Mouse (Mus musculus): ENCODE measurements at regions not wholly inside any gene's neighbourhood (a gene's known extent, or its start where the extent isn't known, plus 50 kb on each side); places are given as distances from the start of the nearest gene placed in this dataset.

DNA sequence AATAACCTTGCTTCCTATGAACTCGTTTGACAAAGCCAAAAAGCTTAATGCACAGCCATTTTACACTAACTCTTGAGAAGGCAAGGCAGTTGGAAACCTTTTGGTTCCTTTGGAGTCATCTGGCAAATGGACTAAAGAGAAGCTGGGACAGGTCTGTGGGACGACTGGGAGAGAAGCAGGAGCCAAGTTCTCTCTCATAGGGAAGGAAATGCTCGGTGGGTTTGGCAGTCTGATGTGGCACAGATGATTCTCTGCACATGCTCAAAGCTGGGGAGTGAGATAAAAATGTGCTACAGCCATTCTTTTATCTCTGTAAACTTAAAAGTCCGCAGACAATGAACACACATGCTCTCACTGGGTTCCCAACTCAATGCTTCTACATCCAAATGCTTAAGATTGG, 556.2 kb downstream of the Epha4 start:
- no peak for DNase-seq

DNA sequence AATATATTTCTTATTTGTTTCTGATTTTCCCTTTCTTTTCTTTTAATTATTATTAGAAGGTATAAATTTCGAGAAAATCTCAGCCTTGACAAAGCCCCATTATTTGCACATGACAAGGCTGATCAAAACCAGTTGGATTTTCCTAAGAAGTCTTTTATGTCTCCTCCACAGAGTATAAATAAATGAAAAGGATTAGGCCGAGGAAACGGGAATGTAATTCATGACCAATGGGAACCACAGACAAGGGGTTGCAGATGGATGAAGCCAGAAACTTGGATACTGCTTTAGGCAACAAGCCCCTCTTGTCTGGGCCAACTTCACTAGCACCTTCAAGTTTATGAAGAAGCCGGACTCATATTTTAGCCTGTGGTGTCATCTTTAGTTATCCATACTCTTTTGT, 542.4 kb downstream of the Epha4 start:
- no peak for DNase-seq

DNA sequence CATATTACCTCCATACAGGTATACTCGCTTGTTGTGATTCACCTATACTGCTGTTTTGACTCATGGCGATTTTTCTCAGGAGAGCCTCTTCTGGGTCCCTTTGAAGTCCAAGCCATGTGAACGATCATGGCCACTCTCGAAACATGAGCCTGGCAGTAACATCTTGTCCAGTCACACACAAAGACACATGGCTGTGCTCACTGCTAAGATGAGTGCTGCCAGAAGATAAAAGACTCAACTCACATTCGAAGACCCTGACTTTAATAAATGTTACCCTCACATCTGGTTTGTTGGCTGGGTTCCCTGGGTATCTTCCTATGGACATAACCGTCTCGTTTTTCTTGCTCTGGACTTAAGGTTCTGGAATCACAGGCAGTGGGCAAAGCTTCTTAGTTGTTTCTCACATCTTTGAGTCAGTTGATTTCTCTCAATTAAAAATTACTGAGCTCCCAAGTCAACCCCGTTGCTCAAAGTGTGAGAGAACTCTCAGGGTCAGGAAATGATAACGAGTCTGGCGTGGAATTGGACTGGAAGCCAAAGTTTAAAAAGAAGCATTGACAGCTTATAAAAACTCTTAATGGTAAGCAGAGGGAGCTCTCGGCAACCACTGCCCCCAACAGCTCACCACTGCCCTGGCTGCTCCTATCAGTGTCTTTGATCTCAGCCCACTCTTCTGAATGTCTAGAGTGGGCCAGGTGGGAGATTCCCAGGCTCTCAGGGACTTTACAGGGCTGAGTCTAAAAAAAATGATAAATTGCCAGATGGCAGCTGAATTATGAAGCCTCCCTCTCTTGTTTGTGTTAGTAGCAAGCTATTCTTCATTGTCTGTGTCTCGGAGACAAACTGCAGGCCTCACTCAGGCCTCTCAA, 539.6 kb downstream of the Epha4 start:
- DNase-seq = no peak

DNA sequence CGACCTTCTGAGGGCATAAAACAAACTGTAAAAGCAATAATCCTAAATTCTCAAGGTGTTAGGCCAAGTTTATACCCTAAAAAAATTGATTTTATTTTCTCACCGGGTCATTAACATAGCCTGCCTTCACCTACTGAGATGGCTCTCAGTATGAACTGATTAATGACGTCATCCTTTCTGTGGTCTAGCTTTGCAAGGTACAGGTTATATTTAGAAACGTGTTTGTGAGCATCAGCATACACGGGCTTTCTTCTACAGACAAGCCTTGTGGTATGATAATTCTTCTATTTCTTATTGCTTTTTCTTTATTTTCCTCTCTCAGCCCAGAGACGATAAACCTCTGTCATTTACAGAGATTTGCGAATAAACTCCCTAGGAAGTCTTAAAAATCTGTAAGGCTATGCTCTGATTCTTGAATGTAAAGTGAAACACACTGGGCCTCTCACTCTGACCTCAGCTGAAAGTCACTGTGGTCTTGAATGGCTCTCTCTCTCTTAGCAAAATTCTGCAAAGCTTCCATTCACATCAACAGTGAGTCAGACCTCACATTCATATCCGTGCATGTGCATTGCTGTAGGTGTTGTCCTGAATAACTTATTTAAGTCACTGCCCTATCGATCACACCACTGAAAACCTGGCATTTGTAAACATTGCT, 534.3 kb downstream of the Epha4 start:
- no peak for DNase-seq

DNA sequence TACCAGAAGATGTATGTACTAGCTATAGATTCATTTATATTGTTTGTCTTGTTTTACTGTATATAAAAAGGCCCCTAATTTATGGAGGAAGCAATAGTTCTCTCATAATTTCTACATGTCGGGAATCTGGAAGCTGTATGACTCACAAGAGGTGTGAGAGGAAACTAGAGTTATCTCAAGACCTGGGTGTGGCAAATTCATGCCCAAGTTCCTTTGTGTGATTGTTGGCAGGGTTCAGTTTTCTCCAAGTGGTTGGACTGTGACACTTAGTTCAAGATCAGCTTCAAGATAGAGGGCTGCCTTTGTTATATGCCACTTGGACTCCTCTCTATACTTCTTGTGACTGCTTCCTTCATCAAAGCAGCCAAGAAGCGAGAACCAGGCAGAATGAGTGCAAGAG, 521.1 kb downstream of the Epha4 start:
- DNase-seq = no peak

DNA sequence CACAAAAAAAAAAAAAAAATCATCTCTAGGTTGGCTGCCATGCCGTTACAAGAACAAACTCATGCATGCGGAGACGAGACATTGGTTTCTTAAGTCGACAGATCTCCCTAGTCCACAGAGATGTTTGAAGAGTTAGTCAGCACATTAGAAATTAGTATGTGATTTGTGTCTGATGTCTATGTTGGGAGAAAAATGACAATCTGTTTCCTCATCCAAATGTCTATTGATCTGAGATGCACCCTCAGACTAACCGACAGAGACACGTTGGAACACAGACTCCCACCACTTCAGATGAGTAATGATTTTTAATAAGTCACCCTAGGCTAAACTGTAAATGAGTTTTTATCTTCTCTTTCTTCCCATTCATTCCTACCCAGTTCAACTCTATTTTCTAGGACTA, 506.9 kb downstream of the Epha4 start:
- DNase-seq = no peak

DNA sequence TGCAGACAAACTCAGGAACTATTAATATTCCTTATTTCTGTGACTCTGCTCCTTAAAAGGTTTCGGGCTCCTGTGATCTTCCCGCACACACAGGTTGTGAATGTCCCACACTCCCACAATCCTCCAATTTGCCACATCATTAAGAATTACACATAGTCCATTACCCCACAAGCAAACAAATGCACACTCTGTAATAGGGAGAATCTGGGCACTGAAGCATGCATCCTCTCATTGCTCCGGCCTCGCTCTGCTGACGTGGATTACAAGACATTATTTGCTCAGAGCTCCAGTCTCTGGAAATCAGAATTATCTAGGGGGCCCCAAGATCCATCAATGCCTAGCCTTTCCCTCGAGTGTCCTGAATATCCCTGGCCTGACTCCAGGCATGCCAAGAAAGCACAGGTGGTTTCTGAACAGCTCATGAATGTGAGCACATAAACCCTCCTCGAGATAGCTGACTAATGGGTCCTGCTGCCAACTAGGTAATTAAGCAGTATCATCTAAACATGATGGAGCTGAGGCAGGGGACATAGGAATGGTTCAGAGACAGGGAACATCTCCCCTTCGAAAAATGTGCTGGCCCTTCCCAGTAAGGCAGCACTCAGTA, 504.2 kb downstream of the Epha4 start:
- peak; percentile 17 for DNase-seq

DNA sequence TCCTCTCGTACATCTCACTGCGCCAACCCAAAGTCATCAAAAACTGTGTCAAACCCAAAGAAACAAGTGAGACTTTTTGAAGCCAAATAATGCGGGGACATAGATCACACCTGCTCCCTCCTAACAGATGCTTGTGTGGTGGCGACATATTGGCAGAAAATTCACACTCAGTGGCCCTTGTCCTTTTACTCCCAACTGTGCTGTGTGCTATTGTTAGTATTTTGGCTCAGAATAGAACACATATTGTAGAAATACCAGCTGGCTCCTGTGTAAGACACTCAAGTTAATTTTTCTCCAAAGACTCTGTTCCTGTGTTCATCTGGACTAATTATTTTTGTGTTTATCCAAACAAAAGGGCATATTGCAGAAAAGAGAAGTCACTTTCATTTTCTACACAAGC, 487.2 kb downstream of the Epha4 start:
- peak; percentile 74 for DNase-seq

DNA sequence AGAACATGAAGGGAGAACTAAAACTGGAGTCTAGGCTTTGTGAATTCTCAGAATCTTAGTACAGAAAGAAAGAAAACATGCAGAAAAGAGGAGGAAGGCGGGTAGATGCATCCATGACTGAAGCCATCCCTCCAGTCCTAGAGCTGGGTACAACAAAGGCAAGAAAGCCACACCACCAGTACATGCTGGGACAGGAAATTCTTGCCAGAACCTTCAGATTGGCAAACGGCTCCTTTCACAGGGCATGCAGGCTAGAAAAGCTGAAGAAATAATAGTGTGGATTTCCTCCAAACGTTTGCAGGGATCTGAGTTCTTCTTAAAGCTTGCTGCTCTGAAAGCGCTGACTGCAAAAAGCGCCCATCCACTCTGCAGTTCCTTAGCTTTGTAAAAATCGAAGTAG, 486.7 kb downstream of the Epha4 start:
- peak; percentile 28 for DNase-seq

DNA sequence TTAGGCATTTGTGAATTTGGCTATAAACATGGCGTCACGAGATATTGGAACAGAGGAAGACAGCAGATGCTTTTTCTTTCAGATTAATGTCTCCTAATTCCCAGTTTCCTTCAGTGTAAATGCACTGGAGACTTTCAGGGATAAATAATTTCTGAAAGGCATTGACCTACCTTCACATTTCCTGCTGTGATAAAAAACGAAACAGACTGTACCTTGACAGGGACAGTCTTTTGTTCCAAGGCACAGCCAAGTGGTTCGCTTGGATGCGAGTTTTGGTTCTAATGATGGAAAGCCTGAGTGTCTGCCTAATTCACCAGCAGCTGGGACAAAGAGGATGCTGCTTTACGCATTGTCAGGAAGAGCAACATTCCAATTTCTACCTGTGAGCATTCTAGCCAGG, 485.8 kb downstream of the Epha4 start:
- peak; percentile 36 for DNase-seq

DNA sequence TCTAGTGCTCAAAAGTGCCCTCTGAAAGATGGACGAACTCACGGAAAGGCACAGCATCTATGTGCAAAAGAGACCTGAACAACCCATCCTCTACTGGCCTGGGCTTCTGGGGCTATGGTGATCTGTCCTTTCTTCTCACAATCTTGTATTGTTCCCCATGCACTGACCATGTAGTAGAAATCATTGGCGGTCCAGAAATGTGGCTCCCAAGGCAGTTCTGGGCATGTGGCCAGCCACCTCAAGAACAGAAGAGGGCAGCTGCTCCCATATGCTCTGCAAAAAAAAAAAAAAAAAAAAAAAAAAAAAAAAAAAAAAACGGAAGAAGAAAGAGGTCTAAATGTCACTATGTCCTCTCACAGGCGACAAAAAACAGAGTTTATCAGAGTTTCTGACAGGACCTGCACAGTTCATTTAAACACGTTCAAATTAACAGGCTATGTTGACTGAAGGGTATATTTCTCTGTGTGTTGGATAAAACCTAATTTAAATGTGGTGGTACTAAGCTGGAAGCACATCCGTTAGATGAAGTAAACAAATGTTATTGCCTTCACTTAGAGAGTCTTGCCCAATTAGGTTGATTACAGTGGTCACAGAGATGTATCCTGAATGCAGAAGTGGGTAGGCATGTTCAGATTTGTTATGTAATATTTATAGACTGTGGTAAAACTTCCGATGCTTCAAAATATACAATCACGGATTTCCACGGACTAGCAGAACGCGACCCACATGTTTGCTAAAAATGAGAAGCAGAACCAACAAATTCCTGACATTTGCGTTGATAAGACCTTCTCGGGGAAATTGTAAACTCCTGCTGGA, 470.9 kb downstream of the Epha4 start:
- DNase-seq = peak; percentile 84

DNA sequence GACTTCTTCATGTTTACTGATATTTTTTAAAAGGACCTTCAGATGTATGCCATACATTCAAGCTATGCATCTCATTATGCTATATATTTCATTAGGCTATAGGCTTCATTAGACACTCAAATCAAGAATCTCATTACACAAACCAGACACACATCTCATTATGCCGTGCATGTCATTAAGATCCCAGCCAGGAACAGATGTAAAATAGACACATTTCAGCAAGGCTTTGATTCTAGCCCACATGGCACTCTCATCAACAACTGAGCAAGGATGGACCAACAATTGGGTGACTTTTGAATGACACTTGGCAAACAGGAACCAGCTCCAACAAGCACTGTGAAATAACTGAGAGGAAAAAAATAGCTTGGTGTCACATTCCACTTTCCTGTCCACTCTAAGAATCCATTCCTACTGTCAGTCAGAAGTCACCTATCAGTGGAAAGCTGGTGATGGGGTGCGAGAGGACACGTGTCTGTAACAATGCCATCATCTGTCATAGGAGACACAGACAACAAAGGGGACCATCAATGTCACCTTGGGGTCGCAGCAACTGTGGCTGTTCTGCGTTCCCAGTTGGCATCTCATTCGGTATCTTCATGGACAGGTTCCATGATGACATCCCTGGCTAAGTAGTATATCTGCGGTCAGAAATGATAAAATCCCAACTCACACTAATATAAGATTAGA, 466.0 kb downstream of the Epha4 start:
- DNase-seq = no peak

DNA sequence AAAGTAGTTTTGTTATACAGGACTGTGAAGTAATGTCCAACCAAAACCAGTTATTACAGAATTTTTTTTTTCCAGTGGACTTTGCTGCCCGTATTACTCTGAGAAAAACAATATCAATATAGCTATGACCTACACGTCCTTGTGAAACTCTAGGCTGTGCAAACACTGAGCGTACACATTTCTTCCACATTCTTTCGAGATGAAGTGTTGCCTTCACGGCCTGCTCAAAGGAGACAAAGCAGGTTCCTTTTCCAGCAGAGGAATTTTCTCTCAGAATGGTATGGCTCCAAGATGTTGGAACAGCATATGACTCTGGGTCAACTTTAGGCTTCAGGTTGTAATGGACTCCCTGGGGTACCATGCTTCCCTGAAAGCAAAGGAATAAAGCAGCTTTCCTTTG, 463.6 kb downstream of the Epha4 start:
- DNase-seq = no peak

DNA sequence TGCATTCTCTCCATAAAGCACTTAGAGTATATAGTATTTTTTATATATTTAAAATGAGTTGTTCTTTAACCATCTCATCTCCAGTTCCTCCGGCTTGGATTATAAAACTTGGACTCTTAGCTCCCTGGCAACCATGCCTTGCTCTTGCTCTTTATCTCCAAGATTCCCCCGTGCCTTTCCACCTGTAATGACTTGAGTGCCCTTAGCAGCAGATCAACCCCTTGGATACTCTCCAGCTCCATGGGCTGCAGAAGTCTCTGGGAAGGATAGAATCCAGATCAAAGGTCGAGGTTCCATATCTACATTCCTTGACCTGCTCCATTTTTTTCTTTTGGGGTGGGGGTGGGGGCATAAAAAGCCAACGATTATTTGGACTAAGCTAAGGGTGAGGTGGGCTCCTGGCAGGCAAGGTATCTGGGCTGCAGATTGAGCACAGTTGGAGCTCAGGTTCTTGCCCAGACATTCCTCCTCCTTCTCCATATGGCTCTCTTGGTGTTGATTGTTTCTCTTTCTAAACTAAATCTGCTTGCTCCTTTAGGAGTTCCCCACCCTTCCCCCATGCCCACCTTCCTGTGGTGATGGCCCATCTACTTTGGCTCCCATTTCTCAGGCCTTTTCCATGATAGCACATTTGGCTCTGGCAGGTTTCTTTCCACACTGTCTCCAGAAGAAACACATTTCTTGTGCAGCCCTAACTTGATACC, 460.9 kb downstream of the Epha4 start:
- peak; percentile 89 for DNase-seq

DNA sequence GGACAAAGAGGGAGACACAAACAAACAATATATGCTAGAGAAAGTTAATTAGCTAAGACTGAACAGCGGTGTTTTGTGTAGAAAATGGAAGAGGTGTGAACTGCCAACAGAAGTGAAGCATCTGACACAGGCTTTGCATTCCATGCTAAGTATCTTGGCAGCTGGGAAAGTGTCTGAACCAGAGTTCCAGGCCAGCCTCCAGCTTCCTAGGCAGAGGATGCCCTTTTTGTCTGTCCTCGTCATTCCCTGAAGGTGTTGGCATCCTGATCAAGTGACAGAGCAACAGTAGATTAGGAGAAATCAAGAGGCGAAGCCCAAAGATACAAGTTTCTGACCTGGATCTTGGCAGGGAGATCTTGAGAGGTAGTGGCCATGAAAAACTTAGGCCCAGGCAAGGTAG, 452.4 kb downstream of the Epha4 start:
- DNase-seq = no peak

DNA sequence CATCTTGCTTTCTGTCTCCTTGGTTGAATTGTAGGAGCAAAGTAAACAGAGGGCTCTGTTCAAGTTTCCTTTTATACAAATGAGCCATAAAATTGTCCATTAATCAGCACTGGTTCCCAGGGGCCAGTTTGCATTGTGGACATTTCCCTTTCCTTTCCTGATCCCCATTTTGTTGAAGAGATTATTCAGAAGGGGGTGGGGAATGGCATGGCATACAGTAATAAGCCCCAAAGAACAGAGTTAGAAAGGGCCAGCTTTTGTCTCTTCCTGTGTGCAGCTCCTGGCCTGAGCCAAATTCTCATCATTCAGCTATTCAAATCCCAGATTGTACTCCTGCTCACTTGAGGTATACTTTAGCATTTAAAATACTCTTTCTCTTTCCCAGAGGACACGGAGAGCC, 441.8 kb downstream of the Epha4 start:
- no peak for DNase-seq

DNA sequence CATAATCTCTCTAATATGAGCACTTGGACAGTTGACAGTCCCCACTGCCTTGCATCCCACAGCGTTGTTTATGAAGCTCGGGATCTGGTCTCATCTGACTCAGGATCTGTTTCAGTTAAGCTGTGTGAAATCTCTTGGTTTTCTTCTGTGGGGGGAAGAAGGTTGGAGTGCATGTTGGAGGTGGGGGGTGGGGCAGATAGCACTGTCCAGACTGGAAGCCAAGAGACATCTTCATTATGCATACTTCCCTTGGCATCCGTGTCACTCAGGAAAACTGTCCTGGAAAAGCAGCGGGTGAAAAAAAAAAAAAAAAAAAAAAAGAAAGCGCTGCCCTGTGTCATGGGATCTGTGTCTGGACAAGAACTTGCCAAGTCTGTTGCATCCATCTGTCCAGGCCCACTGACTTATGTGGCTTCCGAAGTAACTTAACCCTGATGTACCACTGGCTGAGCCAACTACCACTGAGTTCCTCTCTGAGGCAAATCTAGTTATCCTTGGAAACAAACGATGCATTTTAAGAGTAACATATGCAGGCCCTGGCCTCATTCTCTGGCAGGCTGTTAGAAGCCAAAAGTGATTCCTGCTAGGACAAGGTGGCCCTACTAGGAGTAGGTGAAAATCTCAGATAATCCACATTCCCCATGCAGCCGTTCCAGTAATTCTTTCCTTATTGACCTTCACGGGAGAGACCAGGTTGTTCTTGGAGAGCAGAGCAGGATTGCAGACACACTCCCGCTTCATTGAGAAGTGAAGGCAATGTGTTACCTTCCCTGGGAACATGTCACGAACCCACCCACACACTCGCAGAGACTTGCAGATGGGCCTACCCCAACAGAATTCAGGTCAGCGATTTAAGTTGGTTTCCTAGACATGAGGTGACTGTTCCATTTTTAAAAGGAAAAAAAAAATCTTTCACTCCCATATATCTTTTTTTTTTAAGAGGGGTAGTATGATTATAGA, 439.7 kb downstream of the Epha4 start:
- peak; percentile 87 for DNase-seq

DNA sequence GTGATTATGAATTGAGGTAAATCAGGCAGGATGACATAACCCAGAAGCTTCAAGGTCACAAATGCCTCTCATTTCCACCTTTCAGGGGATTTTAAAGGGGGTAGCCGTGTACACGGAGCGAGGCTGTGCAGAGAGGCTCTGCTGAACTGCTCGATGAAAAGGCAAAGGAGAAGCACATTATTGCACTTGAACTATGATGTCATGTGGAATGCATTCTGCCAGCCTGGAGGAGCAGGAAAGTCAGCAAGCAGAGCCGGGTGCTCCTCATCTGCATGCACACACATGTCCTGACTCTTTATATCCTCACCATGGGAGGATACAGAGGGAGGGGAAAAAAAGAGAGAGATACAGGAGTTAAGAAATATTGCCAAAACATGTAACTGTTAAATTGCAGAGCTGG, 434.1 kb downstream of the Epha4 start:
- DNase-seq = no peak

DNA sequence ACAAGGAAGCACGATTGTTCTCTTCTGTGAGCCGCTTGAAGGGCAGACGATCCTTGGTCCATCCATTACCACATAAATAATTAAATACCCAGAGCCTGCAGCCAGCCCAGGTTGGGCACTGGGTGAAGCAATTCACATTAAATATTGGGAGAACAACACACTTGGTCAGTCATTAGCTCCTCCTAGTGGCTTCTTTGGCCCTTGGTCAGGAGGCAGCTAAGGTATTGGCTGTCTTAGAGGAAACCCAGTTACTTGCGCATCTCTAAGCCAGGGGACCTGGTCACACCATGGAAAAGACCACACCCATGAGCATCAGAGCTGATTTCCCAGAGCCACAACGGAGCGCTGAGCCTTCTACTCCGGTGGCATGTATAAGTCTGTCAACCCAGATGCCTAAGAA, 433.2 kb downstream of the Epha4 start:
- DNase-seq = peak; percentile 14

DNA sequence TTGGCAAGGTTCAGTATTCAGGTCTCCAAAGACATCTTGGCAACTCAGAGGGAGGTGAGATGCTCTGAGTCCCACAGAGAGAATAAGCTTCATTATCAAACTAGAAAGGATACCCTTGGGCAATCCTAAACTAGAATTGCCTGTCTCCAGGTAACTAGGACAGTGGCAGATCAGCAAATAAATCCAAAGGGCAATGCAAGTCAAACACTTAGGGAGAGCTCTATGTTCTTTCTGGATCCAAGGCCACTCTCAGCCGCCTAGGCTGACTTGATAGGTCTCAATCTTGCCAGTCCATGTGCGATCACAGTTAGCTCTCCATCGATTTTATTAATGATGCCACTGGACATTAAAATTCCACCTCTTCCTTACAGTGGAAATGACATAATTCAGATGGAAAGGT, 432.5 kb downstream of the Epha4 start:
- no peak for DNase-seq

DNA sequence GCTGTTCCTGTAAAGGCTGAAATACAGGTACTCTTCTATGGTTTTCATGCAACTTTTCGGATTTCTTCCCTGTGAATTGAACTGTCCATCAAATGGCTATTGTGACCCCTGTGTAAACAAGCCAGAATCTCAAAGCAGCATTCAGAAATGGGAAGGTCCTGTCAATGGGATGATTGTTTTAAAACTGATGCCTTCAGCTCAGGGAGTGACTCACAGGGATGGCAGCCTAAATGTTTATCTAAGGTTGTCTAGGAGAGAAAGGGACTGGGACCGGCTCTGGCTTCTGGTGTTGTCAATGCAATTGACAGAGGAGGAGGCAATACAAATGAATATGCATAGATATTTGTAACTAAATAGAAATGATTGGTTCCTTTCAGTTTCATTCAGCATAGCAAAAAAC, 421.3 kb downstream of the Epha4 start:
- DNase-seq = no peak
